Mouse (Mus musculus) lung, postnatal 0 days (tissue): ENCODE measurements at regions not wholly inside any gene's neighbourhood (a gene's known extent, or its start where the extent isn't known, plus 50 kb on each side); places are given as distances from the start of the nearest gene placed in this dataset.

ENCODE experiments used
- ATAC-seq: fragments of 200-750 bp; cut with Nextera tagmentation; 2 replicates; pipeline ENCODE4 v1.8.0; 2017; ENCODE audit warnings: moderate library complexity
- DNase-seq: peaks from one replicate; pipeline ENCODE4 v3.0.0-alpha.2; 2016; ENCODE audit warnings: low spot score
- H3K27ac ChIP-seq: fragments of 300-500 bp; sonication (generic); 2 replicates; pipeline ENCODE4 v1.5.1; 2014; ENCODE audit warnings: antibody characterized with exemption, mild to moderate bottlenecking, low read length, mixed read lengths
- H3K27me3 ChIP-seq: fragments of 300-500 bp; sonication (generic); replicated peaks from 2 replicates; pipeline ENCODE4 v1.6.1; 2014; ENCODE audit warnings: low read length, mixed read lengths; ENCODE audit not compliant: insufficient read depth
- H3K36me3 ChIP-seq: fragments of 300-500 bp; sonication (generic); 2 replicates; pipeline ENCODE4 v1.6.1; 2014; ENCODE audit warnings: low read length, mixed read lengths; ENCODE audit not compliant: insufficient read depth
- H3K4me1 ChIP-seq: fragments of 300-500 bp; sonication (generic); 2 replicates; pipeline ENCODE4 v1.6.1; 2014; ENCODE audit warnings: antibody characterized with exemption, low read depth, low read length, mixed read lengths; ENCODE audit not compliant: insufficient read depth
- H3K4me2 ChIP-seq: fragments of 300-500 bp; sonication (generic); replicated peaks from 2 replicates; pipeline ENCODE4 v1.6.1; 2014; ENCODE audit warnings: low read depth, mild to moderate bottlenecking, low read length, moderate library complexity, mixed read lengths
- H3K4me3 ChIP-seq: fragments of 300-500 bp; sonication (generic); 2 replicates; pipeline ENCODE4 v1.5.1; 2014; ENCODE audit warnings: low read depth, low read length
- H3K9ac ChIP-seq: fragments of 300-500 bp; sonication (generic); replicated peaks from 2 replicates; pipeline ENCODE4 v1.6.1; 2014; ENCODE audit warnings: low read depth, mild to moderate bottlenecking
- H3K9me3 ChIP-seq: fragments of 300-500 bp; sonication (generic); 2 replicates; pipeline ENCODE4 v1.6.1; 2016; ENCODE audit warnings: low read length, mixed read lengths
- CTCF ChIP-seq: IDR thresholded peaks from 2 replicates; pipeline ENCODE4 v1.5.1; 2016; ENCODE audit warnings: antibody characterized with exemption, mild to moderate bottlenecking
- EP300 ChIP-seq: IDR thresholded peaks from 2 replicates; pipeline ENCODE4 v1.6.1; 2016; ENCODE audit warnings: antibody characterized with exemption, mild to moderate bottlenecking, control low read depth
- WGBS: fragments of 180-500 bp; shearing (Covaris S2); extraction: QIAGEN DNeasy Blood & Tissue Kit; methylation state at CpG from one replicate; pipeline ENCODE4 v1.1.7; 2014; 5-methylcytosine and 5-hydroxymethylcytosine counted together

- Histone ChIP-seq H3K36me3 (no peaks in the 10 kb centered on the region), H3K4me1 (no peaks in the 10 kb centered on the region), H3K9ac (no peak overlapping the region), H3K9me3 (no peaks in the 10 kb centered on the region), H3K4me3 (no peak overlapping the region), H3K27ac (no peak overlapping the region), H3K27me3 (no peaks in the 10 kb centered on the region), H3K4me2 (no peak overlapping the region)
- WGBS = 91% methylated on average over 5 of the region's 5 CpGs
- no peak for ATAC-seq
- no peak for TF ChIP-seq CTCF
- TF ChIP-seq EP300 = no peak
- DNase-seq = no peak
These were observed 152.9 kb upstream of the Mpped2 start for GRCm38 (mm10) chr2:106540176-106540575.

GRCm38 (mm10) chr2:106547117-106547516 lies 146.0 kb upstream of the Mpped2 start:
- Histone ChIP-seq H3K4me1 (no peaks in the 10 kb centered on the region), H3K9ac (no peak overlapping the region), H3K4me3 (no peak overlapping the region), H3K4me2 (no peak overlapping the region), H3K36me3 (no peaks in the 10 kb centered on the region), H3K27ac (no peak overlapping the region), H3K9me3 (no peaks in the 10 kb centered on the region), H3K27me3 (no peaks in the 10 kb centered on the region)
- DNase-seq = peak; percentile 86
- peak; percentile 59; the same call in 1 of the 2 replicates for TF ChIP-seq EP300
- no peak for TF ChIP-seq CTCF
- WGBS = 41% methylated on average over 4 of the region's 4 CpGs
- ATAC-seq = peak; percentile 98

- ATAC-seq (no peak), DNase-seq (no peak)
- Histone ChIP-seq H3K36me3 (no peaks in the 10 kb centered on the region), H3K4me3 (no peak overlapping the region), H3K9ac (no peak overlapping the region), H3K4me1 (no peaks in the 10 kb centered on the region), H3K27me3 (no peaks in the 10 kb centered on the region), H3K4me2 (no peak overlapping the region), H3K9me3 (no peaks in the 10 kb centered on the region), H3K27ac (no peak overlapping the region)
- 80% methylated on average over 5 of the region's 5 CpGs for WGBS
- TF ChIP-seq EP300 (no peak), CTCF (no peak)
These were observed 139.4 kb upstream of the Mpped2 start for GRCm38 (mm10) chr2:106553666-106554065.

GRCm38 (mm10) chr2:106561571-106562090 lies 131.4 kb upstream of the Mpped2 start:
- DNase-seq (no peak), ATAC-seq (no peak)
- TF ChIP-seq EP300 (no peak), CTCF (no peak)
- H3K27ac ChIP-seq = no peak overlapping the region
- H3K9ac ChIP-seq = no peak overlapping the region
- H3K9me3 ChIP-seq = no peaks in the 10 kb centered on the region
- 65% methylated on average over 3 of the region's 3 CpGs for WGBS
- no peaks in the 10 kb centered on the region for H3K36me3 ChIP-seq
- H3K4me3 ChIP-seq = no peak overlapping the region
- H3K4me2 ChIP-seq = no peak overlapping the region
- no peaks in the 10 kb centered on the region for H3K27me3 ChIP-seq
- no peaks in the 10 kb centered on the region for H3K4me1 ChIP-seq

- Histone ChIP-seq H3K9ac (no peak overlapping the region), H3K27me3 (no peaks in the 10 kb centered on the region), H3K4me2 (no peak overlapping the region), H3K4me1 (no peaks in the 10 kb centered on the region), H3K4me3 (no peak overlapping the region), H3K27ac (no peak overlapping the region), H3K9me3 (no peaks in the 10 kb centered on the region), H3K36me3 (no peaks in the 10 kb centered on the region)
- ATAC-seq (no peak), DNase-seq (no peak)
- WGBS = 81% methylated on average over 1 of the region's 1 CpGs
- TF ChIP-seq EP300 = no peak
- no peak for TF ChIP-seq CTCF
These were observed 122.8 kb upstream of the Mpped2 start for GRCm38 (mm10) chr2:106570226-106570625.

GRCm38 (mm10) chr2:106571346-106571745 lies 121.7 kb upstream of the Mpped2 start:
- 92% methylated on average over 3 of the region's 3 CpGs for WGBS
- Histone ChIP-seq H3K4me3 (no peak overlapping the region), H3K4me2 (no peak overlapping the region), H3K27me3 (no peaks in the 10 kb centered on the region), H3K27ac (no peak overlapping the region), H3K36me3 (no peaks in the 10 kb centered on the region), H3K4me1 (no peaks in the 10 kb centered on the region), H3K9ac (no peak overlapping the region), H3K9me3 (no peaks in the 10 kb centered on the region)
- TF ChIP-seq EP300 (no peak), CTCF (no peak)
- ATAC-seq = no peak
- no peak for DNase-seq

GRCm38 (mm10) chr2:106571913-106572312 lies 121.2 kb upstream of the Mpped2 start:
- Histone ChIP-seq H3K36me3 (no peaks in the 10 kb centered on the region), H3K4me2 (no peak overlapping the region), H3K9ac (no peak overlapping the region), H3K27me3 (no peaks in the 10 kb centered on the region), H3K4me1 (no peaks in the 10 kb centered on the region), H3K27ac (no peak overlapping the region), H3K9me3 (no peaks in the 10 kb centered on the region), H3K4me3 (no peak overlapping the region)
- 29% methylated on average over 2 of the region's 2 CpGs for WGBS
- DNase-seq = peak; percentile 55
- peak; percentile 30; the same call in 1 of the 2 replicates for ATAC-seq
- TF ChIP-seq CTCF (no peak), EP300 (no peak)
